Mouse (Mus musculus): ENCODE measurements around the gene Ptprk. TPM values are rescaled to one million over a fixed set of nuclear protein-coding genes. Genes with fewer than 3 reads are reported as not detected.

Ptprk gene
- total and polyA plus RNA-seq, 2 experiments from 2014 or later = 25.6 to 70.3 TPM

GRCm38 (mm10) chr10:28414823-28415222 lies 340.2 kb downstream of the Ptprk start:
- no peak for TF ChIP-seq CTCF (IDR thresholded peaks at IDR 0.05; ENCODE audit: low read depth)
- H3K27ac ChIP-seq (ENCODE audit: low read depth) = no peak overlapping the region
- no peak overlapping the region for H3K9ac ChIP-seq (replicated peaks; ENCODE audit: low read depth, low read length)
- no peak overlapping the region for H3K4me2 ChIP-seq (ENCODE audit: low read depth, low read length)
- H3K27me3 ChIP-seq (ENCODE audit: control insufficient read depth, insufficient read depth, low read length) = no peaks in the 10 kb centered on the region
- H3K36me3 ChIP-seq (replicated peaks; ENCODE audit: control insufficient read depth, insufficient read depth, low read length) = no peaks in the 10 kb centered on the region
- no peaks in the 10 kb centered on the region for H3K4me1 ChIP-seq (ENCODE audit: control insufficient read depth, insufficient read depth)
- 59% methylated on average over 4 of the region's 4 CpGs for WGBS
- DNase-seq (ENCODE audit: low spot score) (no peak), ATAC-seq (ENCODE audit: insufficient read depth, low read depth) (no peak)
- H3K4me3 ChIP-seq (ENCODE audit: low read depth, low read length) = no peak overlapping the region
- H3K9me3 ChIP-seq (replicated peaks; ENCODE audit: control insufficient read depth, low read length) = no peaks in the 10 kb centered on the region

DNA sequence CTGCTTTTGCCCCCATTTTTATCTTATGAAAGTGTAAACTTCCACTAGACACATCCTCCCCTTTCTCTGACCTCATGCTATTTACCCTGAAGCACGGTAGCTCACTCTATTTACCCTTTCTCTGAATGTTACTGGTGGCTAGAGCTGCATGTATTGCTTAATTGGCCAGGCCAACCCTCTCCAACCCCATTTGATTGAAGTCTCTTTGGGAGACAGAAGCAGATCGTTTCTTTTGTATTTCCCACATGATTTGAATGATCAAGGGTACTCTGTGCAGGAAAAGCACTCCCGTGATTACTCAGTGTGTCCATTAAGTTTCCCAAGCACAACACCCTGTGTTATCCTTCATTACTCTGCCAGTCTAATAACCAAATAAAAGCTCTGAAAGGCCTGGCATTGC lies 348.0 kb downstream of the Ptprk start:
- no peak overlapping the region for H3K27ac ChIP-seq (ENCODE audit: low read depth)
- no peak overlapping the region for H3K4me2 ChIP-seq (ENCODE audit: low read depth, low read length)
- no peak overlapping the region for H3K9ac ChIP-seq (replicated peaks; ENCODE audit: low read depth, low read length)
- no peak for TF ChIP-seq CTCF (IDR thresholded peaks at IDR 0.05; ENCODE audit: low read depth)
- ATAC-seq (ENCODE audit: insufficient read depth, low read depth) = no peak
- H3K36me3 ChIP-seq (replicated peaks; ENCODE audit: control insufficient read depth, insufficient read depth, low read length) = no peaks in the 10 kb centered on the region
- H3K4me3 ChIP-seq (ENCODE audit: low read depth, low read length) = no peak overlapping the region
- H3K4me1 ChIP-seq (ENCODE audit: control insufficient read depth, insufficient read depth) = no peaks in the 10 kb centered on the region
- no peaks in the 10 kb centered on the region for H3K27me3 ChIP-seq (ENCODE audit: control insufficient read depth, insufficient read depth, low read length)
- DNase-seq (ENCODE audit: low spot score) = no peak
- no peaks in the 10 kb centered on the region for H3K9me3 ChIP-seq (replicated peaks; ENCODE audit: control insufficient read depth, low read length)
- WGBS = 77% methylated on average over 3 of the region's 3 CpGs

- H3K9me3 ChIP-seq (replicated peaks; ENCODE audit: control insufficient read depth, low read length) = no peaks in the 10 kb centered on the region
- no peak overlapping the region for H3K4me3 ChIP-seq (ENCODE audit: low read depth, low read length)
- no peak overlapping the region for H3K27ac ChIP-seq (ENCODE audit: low read depth)
- H3K36me3 ChIP-seq (replicated peaks; ENCODE audit: control insufficient read depth, insufficient read depth, low read length) = no peaks in the 10 kb centered on the region
- no peak for DNase-seq (ENCODE audit: low spot score)
- TF ChIP-seq CTCF (IDR thresholded peaks at IDR 0.05; ENCODE audit: low read depth) (no peak), EP300 (IDR thresholded peaks at IDR 0.05; ENCODE audit: low read depth) (no peak)
- ATAC-seq (ENCODE audit: insufficient read depth, low read depth) = no peak
- no peak overlapping the region for H3K9ac ChIP-seq (replicated peaks; ENCODE audit: low read depth, low read length)
- no peak overlapping the region for H3K4me2 ChIP-seq (ENCODE audit: low read depth, low read length)
- no peaks in the 10 kb centered on the region for H3K4me1 ChIP-seq (ENCODE audit: control insufficient read depth, insufficient read depth)
- no peaks in the 10 kb centered on the region for H3K27me3 ChIP-seq (ENCODE audit: control insufficient read depth, insufficient read depth, low read length)
Measured at GRCm38 (mm10) chr10:28425371-28425770, 350.8 kb downstream of the Ptprk start.

GRCm38 (mm10) chr10:28436084-28436483 lies 361.5 kb downstream of the Ptprk start:
- H3K4me2 ChIP-seq (ENCODE audit: low read depth, low read length) = no peak overlapping the region
- no peak overlapping the region for H3K4me3 ChIP-seq (ENCODE audit: low read depth, low read length)
- no peaks in the 10 kb centered on the region for H3K9me3 ChIP-seq (replicated peaks; ENCODE audit: control insufficient read depth, low read length)
- no peak for ATAC-seq (ENCODE audit: insufficient read depth, low read depth)
- H3K4me1 ChIP-seq (ENCODE audit: control insufficient read depth, insufficient read depth) = no peaks in the 10 kb centered on the region
- WGBS = 90% methylated on average over 1 of the region's 1 CpGs
- H3K27ac ChIP-seq (ENCODE audit: low read depth) = no peak overlapping the region
- no peak for TF ChIP-seq CTCF (IDR thresholded peaks at IDR 0.05; ENCODE audit: low read depth)
- TF ChIP-seq EP300 (IDR thresholded peaks at IDR 0.05; ENCODE audit: low read depth) = no peak
- no peak overlapping the region for H3K9ac ChIP-seq (replicated peaks; ENCODE audit: low read depth, low read length)
- H3K36me3 ChIP-seq (replicated peaks; ENCODE audit: control insufficient read depth, insufficient read depth, low read length) = no peaks in the 10 kb centered on the region
- no peaks in the 10 kb centered on the region for H3K27me3 ChIP-seq (ENCODE audit: control insufficient read depth, insufficient read depth, low read length)
- DNase-seq (ENCODE audit: low spot score) = no peak

DNA sequence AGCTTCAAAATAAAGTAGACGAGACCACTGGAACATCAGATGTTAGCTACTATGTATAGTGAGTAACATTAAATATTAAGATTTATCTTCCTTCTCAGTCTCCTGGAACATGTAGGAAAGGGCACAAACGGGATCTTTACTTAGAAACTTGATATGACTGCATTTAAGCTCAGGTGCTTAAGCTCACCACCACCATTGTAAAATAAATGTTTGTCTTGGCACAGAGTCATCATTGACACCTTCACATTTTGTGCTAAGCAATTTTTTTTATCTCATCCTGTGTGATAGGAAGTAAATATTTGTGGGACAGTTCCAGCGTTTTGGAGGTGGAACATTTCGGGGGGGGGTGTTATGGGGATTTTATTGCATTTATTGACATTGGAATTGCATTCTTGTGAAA lies 375.2 kb downstream of the Ptprk start:
- Histone ChIP-seq H3K4me2 (ENCODE audit: low read depth, low read length) (no peak overlapping the region), H3K9ac (replicated peaks; ENCODE audit: low read depth, low read length) (no peak overlapping the region), H3K4me3 (ENCODE audit: low read depth, low read length) (no peak overlapping the region), H3K36me3 (replicated peaks; ENCODE audit: control insufficient read depth, insufficient read depth, low read length) (no peaks in the 10 kb centered on the region), H3K4me1 (ENCODE audit: control insufficient read depth, insufficient read depth) (no peaks in the 10 kb centered on the region), H3K9me3 (replicated peaks; ENCODE audit: control insufficient read depth, low read length) (no peaks in the 10 kb centered on the region), H3K27ac (ENCODE audit: low read depth) (no peak overlapping the region), H3K27me3 (ENCODE audit: control insufficient read depth, insufficient read depth, low read length) (no peaks in the 10 kb centered on the region)
- DNase-seq (ENCODE audit: low spot score) (no peak), ATAC-seq (ENCODE audit: insufficient read depth, low read depth) (no peak)
- 52% methylated on average over 4 of the region's 4 CpGs for WGBS
- TF ChIP-seq EP300 (IDR thresholded peaks at IDR 0.05; ENCODE audit: low read depth) = no peak
- TF ChIP-seq CTCF (IDR thresholded peaks at IDR 0.05; ENCODE audit: low read depth) = no peak

DNA sequence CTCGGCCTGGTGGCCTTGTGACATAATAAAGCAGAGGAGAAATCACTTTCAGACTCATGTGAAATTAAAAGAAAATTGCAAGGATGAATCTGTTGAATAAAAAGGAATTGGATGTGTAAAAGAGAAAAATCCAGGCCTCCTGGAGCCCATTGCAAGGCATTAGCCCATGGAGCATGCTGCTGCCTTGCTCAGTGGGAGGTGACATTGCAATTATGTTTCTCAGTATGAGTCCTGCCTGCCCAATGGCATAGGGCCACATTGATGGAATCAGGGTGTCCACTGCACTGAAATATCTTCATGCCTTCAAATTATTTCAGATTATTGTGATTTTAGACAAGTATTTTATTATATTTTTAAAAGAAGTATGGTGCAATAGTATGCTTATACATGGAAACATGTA lies 376.0 kb downstream of the Ptprk start:
- no peak for DNase-seq (ENCODE audit: low spot score)
- no peak for ATAC-seq (ENCODE audit: insufficient read depth, low read depth)
- H3K9ac ChIP-seq (replicated peaks; ENCODE audit: low read depth, low read length) = no peak overlapping the region
- no peak overlapping the region for H3K4me2 ChIP-seq (ENCODE audit: low read depth, low read length)
- H3K27me3 ChIP-seq (ENCODE audit: control insufficient read depth, insufficient read depth, low read length) = no peaks in the 10 kb centered on the region
- H3K4me3 ChIP-seq (ENCODE audit: low read depth, low read length) = no peak overlapping the region
- WGBS = 92% methylated on average over 1 of the region's 1 CpGs
- H3K27ac ChIP-seq (ENCODE audit: low read depth) = no peak overlapping the region
- no peak for TF ChIP-seq EP300 (IDR thresholded peaks at IDR 0.05; ENCODE audit: low read depth)
- no peak for TF ChIP-seq CTCF (IDR thresholded peaks at IDR 0.05; ENCODE audit: low read depth)
- H3K36me3 ChIP-seq (replicated peaks; ENCODE audit: control insufficient read depth, insufficient read depth, low read length) = no peaks in the 10 kb centered on the region
- H3K4me1 ChIP-seq (ENCODE audit: control insufficient read depth, insufficient read depth) = no peaks in the 10 kb centered on the region
- no peaks in the 10 kb centered on the region for H3K9me3 ChIP-seq (replicated peaks; ENCODE audit: control insufficient read depth, low read length)
